Mouse (Mus musculus) MEL (cell line): ENCODE data around the gene Ccna1. TPM values are rescaled to one million over a fixed set of nuclear protein-coding genes. Genes with fewer than 3 reads are reported as not detected.

ENCODE experiments used
- DNase-seq: peaks from one replicate; pipeline ENCODE4 v3.0.0; 2011; ENCODE audit warnings: low read depth, low spot score
- H3K27ac ChIP-seq: 2 replicates; pipeline ENCODE4 v1.5.1; 2012; ENCODE audit warnings: low read depth, mild to moderate bottlenecking, control low read depth, low read length, moderate library complexity; ENCODE audit not compliant: control insufficient read depth
- H3K27me3 ChIP-seq, 2 experiments: fragments of 150-350 bp in 1 of 2; sonication (generic) in 1 of 2; 2 replicates each; pipeline ENCODE4 v1.6.1; 2012; ENCODE audit warnings: low read length in 2 of 2, mild to moderate bottlenecking in 2 of 2, improper control_type of control experiment in 1 of 2, moderate library complexity in 1 of 2; ENCODE audit not compliant: insufficient read depth in 2 of 2, control insufficient read depth in 1 of 2
- H3K36me3 ChIP-seq, 2 experiments: 2 replicates each; pipeline ENCODE4 v1.6.1; 2012 to 2014; ENCODE audit warnings: low read length in 2 of 2, improper control_type of control experiment in 1 of 2, inconsistent platforms in 1 of 2, mild to moderate bottlenecking in 1 of 2; ENCODE audit not compliant: insufficient read depth in 2 of 2, control insufficient read depth in 1 of 2
- H3K4me1 ChIP-seq, 2 experiments: fragments of 150-350 bp in 1 of 2; sonication (generic) in 1 of 2; 2 replicates each; pipeline ENCODE4 v1.6.1; 2012; ENCODE audit warnings: low read length in 2 of 2, improper control_type of control experiment in 1 of 2, mild to moderate bottlenecking in 1 of 2; ENCODE audit not compliant: insufficient read depth in 2 of 2, control insufficient read depth in 1 of 2
- H3K4me3 ChIP-seq, 2 experiments: fragments of 150-350 bp in 1 of 2; sonication (generic) in 1 of 2; 2 replicates each; pipeline ENCODE4 v1.5.1; 2012; ENCODE audit warnings: low read depth in 2 of 2, low read length in 2 of 2, mild to moderate bottlenecking in 2 of 2, moderate library complexity in 2 of 2, control low read depth in 1 of 2, improper control_type of control experiment in 1 of 2; ENCODE audit not compliant: control insufficient read depth in 1 of 2, insufficient read depth in 1 of 2
- H3K79me2 ChIP-seq: 2 replicates; pipeline ENCODE4 v1.6.1; 2012; ENCODE audit warnings: mild to moderate bottlenecking, low read length, moderate library complexity; ENCODE audit not compliant: control insufficient read depth, poor library complexity, insufficient read depth
- H3K9ac ChIP-seq: 2 replicates; pipeline ENCODE4 v1.6.1; 2012; ENCODE audit warnings: low read depth, mild to moderate bottlenecking, control low read depth, low read length, moderate library complexity; ENCODE audit not compliant: control insufficient read depth, poor library complexity, severe bottlenecking
- H3K9me3 ChIP-seq: fragments of 150-350 bp; sonication (generic); replicated peaks from 2 replicates; pipeline ENCODE4 v1.6.1; 2012; ENCODE audit warnings: mild to moderate bottlenecking, low read length, improper control_type of control experiment, moderate library complexity; ENCODE audit not compliant: insufficient read depth
- BHLHE40 ChIP-seq: IDR thresholded peaks from 2 replicates; pipeline ENCODE4 v1.6.1; 2012; ENCODE audit warnings: low read depth, mild to moderate bottlenecking, inconsistent platforms, low read length, improper control_type of control experiment, borderline replicate concordance
- CHD1 ChIP-seq: IDR thresholded peaks from 2 replicates; pipeline ENCODE4 v1.6.1; 2012; ENCODE audit warnings: low read depth, mild to moderate bottlenecking, inconsistent platforms, low read length, improper control_type of control experiment
- CHD2 ChIP-seq: IDR thresholded peaks from 2 replicates; pipeline ENCODE4 v1.6.1; 2011; ENCODE audit warnings: low read length, improper control_type of control experiment
- CTCF ChIP-seq, 3 experiments: IDR thresholded peaks in 2 of 3; conservative IDR thresholded peaks in 1 of 3; 2 replicates each; pipeline ENCODE4 v1.5.1; 2011 to 2012; ENCODE audit warnings: low read length in 3 of 3, low read depth in 2 of 3, mild to moderate bottlenecking in 2 of 3, improper control_type of control experiment in 1 of 3, inconsistent platforms in 1 of 3, mixed read lengths in 1 of 3, moderate library complexity in 1 of 3; ENCODE audit not compliant: control insufficient read depth in 1 of 3, insufficient read depth in 1 of 3, poor library complexity in 1 of 3, severe bottlenecking in 1 of 3
- E2F4 ChIP-seq: IDR thresholded peaks from 2 replicates; pipeline ENCODE4 v1.6.1; 2011; ENCODE audit warnings: low read depth, low read length, improper control_type of control experiment, borderline replicate concordance
- ELF1 ChIP-seq: IDR thresholded peaks from 2 replicates; pipeline ENCODE4 v1.6.1; 2014; ENCODE audit warnings: low read depth, mild to moderate bottlenecking, inconsistent platforms, low read length, improper control_type of control experiment, moderate library complexity
- EP300 ChIP-seq, 2 experiments: IDR thresholded peaks; 2 replicates each; pipeline ENCODE4 v1.6.1; 2011; ENCODE audit warnings: improper control_type of control experiment in 2 of 2, low read length in 2 of 2, low read depth in 1 of 2, mild to moderate bottlenecking in 1 of 2
- ETS1 ChIP-seq: IDR thresholded peaks from 2 replicates; pipeline ENCODE4 v1.6.1; 2012; ENCODE audit warnings: low read depth, mild to moderate bottlenecking, inconsistent platforms, low read length, improper control_type of control experiment, moderate library complexity
- GABPA ChIP-seq: IDR thresholded peaks from 2 replicates; pipeline ENCODE4 v1.6.1; 2012; ENCODE audit warnings: low read depth, mild to moderate bottlenecking, inconsistent platforms, low read length, improper control_type of control experiment, moderate library complexity
- JUND ChIP-seq: IDR thresholded peaks from 2 replicates; pipeline ENCODE4 v1.6.1; 2011; ENCODE audit warnings: low read depth, mild to moderate bottlenecking, improper control_type of control experiment, low read length
- MAFK ChIP-seq: IDR thresholded peaks from 2 replicates; pipeline ENCODE4 v1.6.1; 2011; ENCODE audit warnings: low read depth, mild to moderate bottlenecking, low read length, improper control_type of control experiment, borderline replicate concordance
- MAX ChIP-seq: IDR thresholded peaks from 2 replicates; pipeline ENCODE4 v1.6.1; 2011; ENCODE audit warnings: low read length, improper control_type of control experiment
- MAZ ChIP-seq: IDR thresholded peaks from 2 replicates; pipeline ENCODE4 v1.6.1; 2012; ENCODE audit warnings: low read depth, mild to moderate bottlenecking, inconsistent platforms, low read length, improper control_type of control experiment
- MEF2A ChIP-seq: IDR thresholded peaks from 2 replicates; pipeline ENCODE4 v1.6.1; 2014; ENCODE audit warnings: low read depth, mild to moderate bottlenecking, inconsistent platforms, low read length, improper control_type of control experiment; ENCODE audit not compliant: poor library complexity, insufficient replicate concordance, severe bottlenecking; ENCODE audit errors: extremely low read depth
- MXI1 ChIP-seq: IDR thresholded peaks from 2 replicates; pipeline ENCODE4 v1.6.1; 2011; ENCODE audit warnings: mild to moderate bottlenecking, low read depth, low read length, improper control_type of control experiment
- MYB ChIP-seq: IDR thresholded peaks from 2 replicates; pipeline ENCODE4 v1.6.1; 2011; ENCODE audit warnings: mild to moderate bottlenecking, low read depth, low read length, improper control_type of control experiment
- MYC ChIP-seq: IDR thresholded peaks from 2 replicates; pipeline ENCODE4 v1.6.1; 2011; ENCODE audit warnings: low read depth, mild to moderate bottlenecking, low read length, improper control_type of control experiment, moderate library complexity
- NELFE ChIP-seq: IDR thresholded peaks from 2 replicates; pipeline ENCODE4 v1.6.1; 2011; ENCODE audit warnings: low read depth, low read length, improper control_type of control experiment
- POLR2AphosphoS2 ChIP-seq: IDR thresholded peaks from 2 replicates; pipeline ENCODE4 v1.6.1; 2011; ENCODE audit warnings: low read length, improper control_type of control experiment
- RCOR1 ChIP-seq: IDR thresholded peaks from 2 replicates; pipeline ENCODE4 v1.6.1; 2012; ENCODE audit warnings: low read depth, mild to moderate bottlenecking, inconsistent platforms, low read length, improper control_type of control experiment
- SIN3A ChIP-seq: IDR thresholded peaks from 2 replicates; pipeline ENCODE4 v1.6.1; 2012; ENCODE audit warnings: low read length, improper control_type of control experiment, inconsistent platforms
- SMC3 ChIP-seq: IDR thresholded peaks from 2 replicates; pipeline ENCODE4 v1.6.1; 2011; ENCODE audit warnings: low read depth, low read length, improper control_type of control experiment
- TBP ChIP-seq: IDR thresholded peaks from 2 replicates; pipeline ENCODE4 v1.8.0; 2011; ENCODE audit warnings: low read depth, low read length, improper control_type of control experiment
- TCF12 ChIP-seq: IDR thresholded peaks from 2 replicates; pipeline ENCODE4 v1.6.1; 2014; ENCODE audit warnings: low read depth, mild to moderate bottlenecking, inconsistent platforms, low read length, improper control_type of control experiment, moderate library complexity
- USF1 ChIP-seq: IDR thresholded peaks from 2 replicates; pipeline ENCODE4 v1.6.1; 2014; ENCODE audit warnings: low read depth, mild to moderate bottlenecking, inconsistent platforms, low read length, improper control_type of control experiment, moderate library complexity
- ZC3H11A ChIP-seq: IDR thresholded peaks from 2 replicates; pipeline ENCODE4 v1.6.1; 2012; ENCODE audit warnings: low read depth, mild to moderate bottlenecking, inconsistent platforms, low read length, improper control_type of control experiment
- polyA plus RNA-seq, 2 experiments: library from polyadenylated mRNA; stranded (reverse) in 1 of 2; unstranded in 1 of 2; fragments of >175 nt in 1 of 2; fragments of >200 nt in 1 of 2; gene quantifications; 2 replicates each; pipeline versions ENCODE4 v1.2.1 to v1.2.4; 2012; ENCODE audit warnings: low replicate concordance in 2 of 2, low read depth in 1 of 2; ENCODE audit not compliant: insufficient read length in 2 of 2, insufficient read depth in 1 of 2, missing spikeins in 1 of 2
- total RNA-seq: library from RNA; depleted of rRNA; stranded (reverse); fragments of 300-350 nt; gene quantifications from 2 replicates; pipeline ENCODE4 v1.2.3, GENCODE M21; 2012

Ccna1 gene
- total and polyA plus RNA-seq, 3 experiments: not detected

DNA sequence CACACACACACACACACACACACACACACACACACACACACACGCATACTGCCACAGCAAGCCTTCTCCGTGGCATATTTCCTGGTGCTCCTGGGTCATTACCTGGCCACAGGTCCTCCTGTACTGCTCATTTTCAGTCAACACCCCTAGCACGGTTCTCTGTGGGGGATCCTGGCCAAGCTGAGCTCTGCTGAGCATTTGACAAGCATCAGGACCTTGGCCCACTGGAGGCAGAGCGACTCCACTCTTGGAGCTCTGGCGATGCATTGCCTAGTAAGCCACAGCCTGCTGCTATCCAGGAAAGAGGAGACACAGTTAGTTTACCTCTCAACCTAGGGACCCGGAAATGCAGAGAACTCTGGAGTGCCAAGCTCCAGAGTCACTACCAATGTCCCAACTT is 1.1 kb downstream of the Ccna1 start:
- H3K27ac ChIP-seq: no peak overlapping the region
- DNase-seq: no peak
- no peaks in the 10 kb centered on the region for H3K79me2 ChIP-seq
- no peak overlapping the region for H3K9ac ChIP-seq
- no peak overlapping the region for H3K4me3 ChIP-seq
- H3K9me3 ChIP-seq: no peaks in the 10 kb centered on the region
- no peaks in the 10 kb centered on the region for H3K4me1 ChIP-seq
- TF ChIP-seq E2F4 (no peak), TBP (no peak), SIN3A (no peak), POLR2AphosphoS2 (no peak), CTCF (IDR thresholded peaks at IDR 0.05 in 2 of 3, conservative IDR thresholded peaks at IDR 0.05 in 1 of 3; ENCODE audit: control insufficient read depth in 1 of 3, insufficient read depth in 1 of 3, low read depth in 2 of 3, low read length in 3 of 3, poor library complexity in 1 of 3, severe bottlenecking in 1 of 3) (no peak), EP300 (IDR thresholded peaks at IDR 0.05; ENCODE audit: low read depth in 1 of 2, low read length in 2 of 2) (no peak), MYC (no peak), TCF12 (no peak), ZC3H11A (no peak), BHLHE40 (no peak), ETS1 (no peak), USF1 (no peak), MEF2A (no peak), SMC3 (no peak)
- no peaks in the 10 kb centered on the region for H3K36me3 ChIP-seq
- no peaks in the 10 kb centered on the region for H3K27me3 ChIP-seq

DNA sequence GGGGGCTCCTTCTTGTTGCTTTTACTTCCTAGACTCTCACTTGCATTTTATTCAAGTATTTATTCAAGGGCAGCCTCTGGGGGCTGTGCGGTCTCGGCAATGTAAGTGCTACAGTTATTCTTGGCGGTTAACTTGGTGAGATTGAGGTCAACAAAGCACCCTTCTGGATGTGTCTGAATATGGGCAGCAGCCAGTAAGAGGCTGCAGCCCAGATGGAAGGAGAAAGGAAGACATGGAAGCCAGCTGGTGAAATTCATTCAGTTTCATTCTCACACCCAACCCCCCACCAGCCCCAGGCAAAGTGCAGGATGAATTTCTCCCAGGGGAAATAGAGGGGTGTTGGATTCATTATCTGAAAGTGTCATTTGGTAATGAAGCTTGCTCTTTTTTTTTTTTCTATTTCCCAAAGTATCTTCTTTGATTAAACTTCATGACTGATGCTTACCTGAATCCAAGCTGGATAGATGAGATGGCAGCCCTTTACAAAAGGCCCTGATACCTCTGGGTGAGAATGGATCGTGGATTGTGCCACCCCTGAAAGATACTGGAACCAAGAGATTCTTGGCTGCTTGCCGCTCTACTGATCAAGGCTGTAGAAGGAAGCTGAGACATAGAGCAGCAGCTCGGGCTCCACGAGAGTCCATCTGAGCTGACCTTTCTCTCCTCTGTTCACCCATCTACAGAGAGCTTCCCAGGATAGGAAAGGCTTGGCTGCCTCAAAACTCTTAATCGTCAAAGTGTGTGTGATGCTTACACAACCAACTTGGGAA is 10.5 kb downstream of the Ccna1 start:
- no peaks in the 10 kb centered on the region for H3K79me2 ChIP-seq
- H3K27ac ChIP-seq: no peak overlapping the region
- no peak for DNase-seq
- H3K27me3 ChIP-seq: no peaks in the 10 kb centered on the region
- no peak overlapping the region for H3K4me3 ChIP-seq
- H3K9me3 ChIP-seq: no peaks in the 10 kb centered on the region
- no peaks in the 10 kb centered on the region for H3K4me1 ChIP-seq
- no peak overlapping the region for H3K9ac ChIP-seq
- no peaks in the 10 kb centered on the region for H3K36me3 ChIP-seq
- TF ChIP-seq SIN3A (no peak), E2F4 (no peak), MXI1 (no peak), JUND (no peak), ETS1 (no peak), MAX (no peak), MYB (no peak), MYC (no peak), RCOR1 (no peak), CHD1 (no peak), ELF1 (no peak), NELFE (no peak), MAFK (no peak), GABPA (no peak), CHD2 (no peak), MAZ (no peak), TCF12 (no peak)
- TF ChIP-seq, all 39 proteins: peak for 0
